Mouse (Mus musculus): ENCODE measurements around the gene Erich3. TPM values are rescaled to one million over a fixed set of nuclear protein-coding genes. Genes with fewer than 3 reads are reported as not detected.

Erich3 gene
- polyA plus RNA-seq, 1 experiment from 2014 or later, result 1.6 TPM

- no peak overlapping the region for H3K9ac ChIP-seq
- H3K9me3 ChIP-seq, result no peaks in the 10 kb centered on the region
- no peaks in the 10 kb centered on the region for H3K27me3 ChIP-seq
- H3K4me1 ChIP-seq (replicated peaks), result no peaks in the 10 kb centered on the region
- no peaks in the 10 kb centered on the region for H3K36me3 ChIP-seq
- H3K4me2 ChIP-seq, result no peak overlapping the region
- no peak overlapping the region for H3K4me3 ChIP-seq
- 89% methylated on average over 3 of the region's 3 CpGs for WGBS
- no peak for ATAC-seq (ENCODE audit: low FRiP score)
- no peak overlapping the region for H3K27ac ChIP-seq
Observed at GRCm38 (mm10) chr3:154787611-154788010, 124.0 kb downstream of the Erich3 start.

- Histone ChIP-seq H3K4me2 (no peak overlapping the region), H3K9ac (no peak overlapping the region), H3K27me3 (no peaks in the 10 kb centered on the region), H3K4me3 (no peak overlapping the region), H3K27ac (no peak overlapping the region), H3K4me1 (replicated peaks) (no peaks in the 10 kb centered on the region), H3K9me3 (no peaks in the 10 kb centered on the region), H3K36me3 (no peaks in the 10 kb centered on the region)
- WGBS, result 87% methylated on average over 4 of the region's 4 CpGs
- no peak for ATAC-seq (ENCODE audit: low FRiP score)
Observed at GRCm38 (mm10) chr3:154793571-154793970, 129.9 kb downstream of the Erich3 start.

- no peak overlapping the region for H3K4me3 ChIP-seq
- WGBS, result 92% methylated on average over 4 of the region's 4 CpGs
- peaks cover 15% of the 10 kb centered on the region for H3K4me1 ChIP-seq (replicated peaks)
- no peaks in the 10 kb centered on the region for H3K36me3 ChIP-seq
- no peaks in the 10 kb centered on the region for H3K9me3 ChIP-seq
- H3K4me2 ChIP-seq, result no peak overlapping the region
- ATAC-seq (ENCODE audit: low FRiP score), result no peak
- no peak overlapping the region for H3K27ac ChIP-seq
- no peaks in the 10 kb centered on the region for H3K27me3 ChIP-seq
- H3K9ac ChIP-seq, result no peak overlapping the region
Observed at GRCm38 (mm10) chr3:154798806-154799205, 135.1 kb downstream of the Erich3 start.

- H3K27me3 ChIP-seq, result no peaks in the 10 kb centered on the region
- H3K9me3 ChIP-seq, result no peaks in the 10 kb centered on the region
- 0 out of 2 replicates have a peak overlapping the region, but pooled peaks have one; percentile 6 for H3K9ac ChIP-seq
- H3K27ac ChIP-seq, result peak overlapping the region; percentile 55
- H3K4me3 ChIP-seq, result no peak overlapping the region
- no peak for ATAC-seq (ENCODE audit: low FRiP score)
- no peaks in the 10 kb centered on the region for H3K36me3 ChIP-seq
- H3K4me1 ChIP-seq (replicated peaks), result peaks cover 15% of the 10 kb centered on the region
- H3K4me2 ChIP-seq, result no peak overlapping the region
- 54% methylated on average over 8 of the region's 8 CpGs for WGBS
Observed at GRCm38 (mm10) chr3:154800454-154800853, 136.8 kb downstream of the Erich3 start.

GRCm38 (mm10) chr3:154800888-154801429, 137.3 kb downstream of the Erich3 start:
- Histone ChIP-seq H3K9me3 (no peaks in the 10 kb centered on the region), H3K4me1 (replicated peaks) (peaks cover 17% of the 10 kb centered on the region), H3K36me3 (no peaks in the 10 kb centered on the region), H3K9ac (no peak overlapping the region), H3K4me2 (no peak overlapping the region), H3K27me3 (no peaks in the 10 kb centered on the region), H3K27ac (peak overlapping the region; percentile 36; the same call in 1 of the 2 replicates), H3K4me3 (no peak overlapping the region)
- WGBS, result 55% methylated on average over 8 of the region's 8 CpGs
- ATAC-seq (ENCODE audit: low FRiP score), result no peak

GRCm38 (mm10) chr3:154806626-154807025, 143.0 kb downstream of the Erich3 start:
- H3K9ac ChIP-seq, result peak overlapping the region; percentile 29; the same call in 1 of the 2 replicates
- ATAC-seq (ENCODE audit: low FRiP score), result peak; percentile 52

GRCm38 (mm10) chr3:154810273-154810870, 146.7 kb downstream of the Erich3 start:
- no peak overlapping the region for H3K4me2 ChIP-seq
- peaks cover 35% of the 10 kb centered on the region for H3K4me1 ChIP-seq (replicated peaks)
- H3K4me3 ChIP-seq, result no peak overlapping the region
- 60% methylated on average over 7 of the region's 7 CpGs for WGBS
- no peak for ATAC-seq (ENCODE audit: low FRiP score)
- H3K27ac ChIP-seq, result 0 out of 2 replicates have a peak overlapping the region, but pooled peaks have one; percentile 3
- H3K9ac ChIP-seq, result no peak overlapping the region
- no peaks in the 10 kb centered on the region for H3K36me3 ChIP-seq
- H3K27me3 ChIP-seq, result no peaks in the 10 kb centered on the region
- H3K9me3 ChIP-seq, result no peaks in the 10 kb centered on the region

More at GRCm38 (mm10) chr3:154806626-154807025, 143.0 kb downstream of the Erich3 start:
- WGBS, result 21% methylated on average over 7 of the region's 7 CpGs
- peaks cover 33% of the 10 kb centered on the region for H3K4me1 ChIP-seq (replicated peaks)
- no peaks in the 10 kb centered on the region for H3K9me3 ChIP-seq
- H3K4me3 ChIP-seq, result no peak overlapping the region
- H3K36me3 ChIP-seq, result no peaks in the 10 kb centered on the region
- H3K4me2 ChIP-seq, result no peak overlapping the region
- H3K27ac ChIP-seq, result peak overlapping the region; percentile 70
- H3K27me3 ChIP-seq, result no peaks in the 10 kb centered on the region

- H3K27me3 ChIP-seq, result no peaks in the 10 kb centered on the region
- no peaks in the 10 kb centered on the region for H3K36me3 ChIP-seq
- no peak for ATAC-seq (ENCODE audit: low FRiP score)
- WGBS, result 19% methylated on average over 9 of the region's 9 CpGs
- H3K4me1 ChIP-seq (replicated peaks), result peaks cover 36% of the 10 kb centered on the region
- peak overlapping the region; percentile 20; the same call in 1 of the 2 replicates for H3K9ac ChIP-seq
- H3K9me3 ChIP-seq, result no peaks in the 10 kb centered on the region
- H3K4me2 ChIP-seq, result no peak overlapping the region
- H3K4me3 ChIP-seq, result no peak overlapping the region
- peak overlapping the region; percentile 73 for H3K27ac ChIP-seq
Observed at GRCm38 (mm10) chr3:154811281-154811680, 147.6 kb downstream of the Erich3 start.

GRCm38 (mm10) chr3:154811833-154812232, 148.2 kb downstream of the Erich3 start:
- no peak overlapping the region for H3K9ac ChIP-seq
- H3K9me3 ChIP-seq, result no peaks in the 10 kb centered on the region
- WGBS, result 74% methylated on average over 9 of the region's 9 CpGs
- H3K36me3 ChIP-seq, result no peaks in the 10 kb centered on the region
- peaks cover 36% of the 10 kb centered on the region for H3K4me1 ChIP-seq (replicated peaks)
- H3K4me2 ChIP-seq, result no peak overlapping the region
- no peaks in the 10 kb centered on the region for H3K27me3 ChIP-seq
- peak overlapping the region; percentile 73; the same call in 1 of the 2 replicates for H3K27ac ChIP-seq
- no peak for ATAC-seq (ENCODE audit: low FRiP score)
- H3K4me3 ChIP-seq, result no peak overlapping the region

- ATAC-seq (ENCODE audit: low FRiP score), result no peak
- H3K9me3 ChIP-seq, result no peaks in the 10 kb centered on the region
- WGBS, result 62% methylated on average over 1 of the region's 1 CpGs
- H3K4me2 ChIP-seq, result no peak overlapping the region
- no peaks in the 10 kb centered on the region for H3K27me3 ChIP-seq
- H3K9ac ChIP-seq, result no peak overlapping the region
- no peaks in the 10 kb centered on the region for H3K36me3 ChIP-seq
- no peak overlapping the region for H3K4me3 ChIP-seq
- peaks cover 41% of the 10 kb centered on the region for H3K4me1 ChIP-seq (replicated peaks)
- H3K27ac ChIP-seq, result no peak overlapping the region
Observed at GRCm38 (mm10) chr3:154812893-154813292, 149.2 kb downstream of the Erich3 start.

GRCm38 (mm10) chr3:154815606-154816005, 151.9 kb downstream of the Erich3 start:
- Histone ChIP-seq H3K9me3 (no peaks in the 10 kb centered on the region), H3K27ac (peak overlapping the region; percentile 69), H3K36me3 (no peaks in the 10 kb centered on the region), H3K9ac (no peak overlapping the region), H3K4me3 (no peak overlapping the region), H3K27me3 (no peaks in the 10 kb centered on the region), H3K4me2 (no peak overlapping the region), H3K4me1 (replicated peaks) (peaks cover 35% of the 10 kb centered on the region)
- ATAC-seq (ENCODE audit: low FRiP score), result no peak
- 70% methylated on average over 2 of the region's 2 CpGs for WGBS

- H3K4me1 ChIP-seq (replicated peaks), result peaks cover 29% of the 10 kb centered on the region
- no peak overlapping the region for H3K4me2 ChIP-seq
- H3K9me3 ChIP-seq, result no peaks in the 10 kb centered on the region
- H3K27me3 ChIP-seq, result no peaks in the 10 kb centered on the region
- WGBS, result 56% methylated on average over 3 of the region's 3 CpGs
- H3K9ac ChIP-seq, result no peak overlapping the region
- H3K4me3 ChIP-seq, result no peak overlapping the region
- peak overlapping the region; percentile 69; the same call in 1 of the 2 replicates for H3K27ac ChIP-seq
- no peak for ATAC-seq (ENCODE audit: low FRiP score)
- no peaks in the 10 kb centered on the region for H3K36me3 ChIP-seq
Observed at GRCm38 (mm10) chr3:154816231-154816630, 152.6 kb downstream of the Erich3 start.

All from hindbrain, embryonic 13.5 days (tissue).